Mouse (Mus musculus): Measurements from ENCODE around the gene Trpm3. TPM values are rescaled to one million over a fixed set of nuclear protein-coding genes. Genes with fewer than 3 reads are reported as not detected.

Trpm3 gene
- polyA plus RNA-seq, 1 experiment from 2014 or later = 1.7 TPM

GRCm38 (mm10) chr19:22670222-22670621 lies 531.4 kb downstream of the Trpm3 start:
- H3K4me1 ChIP-seq = no peaks in the 10 kb centered on the region
- H3K9me3 ChIP-seq = no peaks in the 10 kb centered on the region
- no peak overlapping the region for H3K4me3 ChIP-seq
- no peak overlapping the region for H3K27ac ChIP-seq
- WGBS = 83% methylated on average over 8 of the region's 8 CpGs
- no peak overlapping the region for H3K4me2 ChIP-seq
- H3K9ac ChIP-seq = no peak overlapping the region
- H3K27me3 ChIP-seq = no peaks in the 10 kb centered on the region
- H3K36me3 ChIP-seq = no peaks in the 10 kb centered on the region
- ATAC-seq (ENCODE audit: insufficient number of reproducible peaks, insufficient read depth, low FRiP score, low TSS enrichment, low read depth) = no peak

DNA sequence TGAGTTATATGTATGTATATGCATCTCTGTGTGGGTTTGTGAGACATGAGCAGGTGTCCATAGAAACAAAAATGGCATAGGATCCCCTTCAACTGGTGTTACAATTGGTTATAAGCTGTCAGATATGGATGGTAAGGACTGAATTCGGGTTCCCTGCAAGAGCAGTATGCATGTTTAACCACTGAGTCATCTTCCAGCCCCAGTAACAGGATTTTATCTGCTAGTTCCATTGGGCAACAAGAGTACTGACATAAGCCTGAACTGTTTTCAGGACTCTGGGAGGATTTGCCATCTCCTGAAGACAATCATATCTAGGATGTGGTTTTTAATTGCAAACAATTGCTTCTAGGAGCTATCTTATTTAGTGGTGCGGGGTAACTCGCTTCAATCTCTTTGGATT lies 534.0 kb downstream of the Trpm3 start:
- no peak overlapping the region for H3K27ac ChIP-seq
- no peaks in the 10 kb centered on the region for H3K9me3 ChIP-seq
- H3K4me2 ChIP-seq = no peak overlapping the region
- no peak overlapping the region for H3K4me3 ChIP-seq
- H3K4me1 ChIP-seq = no peaks in the 10 kb centered on the region
- no peak for ATAC-seq (ENCODE audit: insufficient number of reproducible peaks, insufficient read depth, low FRiP score, low TSS enrichment, low read depth)
- WGBS = 92% methylated on average over 3 of the region's 3 CpGs
- H3K9ac ChIP-seq = no peak overlapping the region
- H3K36me3 ChIP-seq = no peaks in the 10 kb centered on the region
- no peaks in the 10 kb centered on the region for H3K27me3 ChIP-seq

GRCm38 (mm10) chr19:22676206-22676605 lies 537.4 kb downstream of the Trpm3 start:
- ATAC-seq (ENCODE audit: insufficient number of reproducible peaks, insufficient read depth, low FRiP score, low TSS enrichment, low read depth) = no peak
- Histone ChIP-seq H3K27ac (no peak overlapping the region), H3K9me3 (no peaks in the 10 kb centered on the region), H3K9ac (no peak overlapping the region), H3K4me2 (no peak overlapping the region), H3K36me3 (no peaks in the 10 kb centered on the region), H3K4me1 (no peaks in the 10 kb centered on the region), H3K4me3 (no peak overlapping the region), H3K27me3 (no peaks in the 10 kb centered on the region)
- 66% methylated on average over 4 of the region's 4 CpGs for WGBS

DNA sequence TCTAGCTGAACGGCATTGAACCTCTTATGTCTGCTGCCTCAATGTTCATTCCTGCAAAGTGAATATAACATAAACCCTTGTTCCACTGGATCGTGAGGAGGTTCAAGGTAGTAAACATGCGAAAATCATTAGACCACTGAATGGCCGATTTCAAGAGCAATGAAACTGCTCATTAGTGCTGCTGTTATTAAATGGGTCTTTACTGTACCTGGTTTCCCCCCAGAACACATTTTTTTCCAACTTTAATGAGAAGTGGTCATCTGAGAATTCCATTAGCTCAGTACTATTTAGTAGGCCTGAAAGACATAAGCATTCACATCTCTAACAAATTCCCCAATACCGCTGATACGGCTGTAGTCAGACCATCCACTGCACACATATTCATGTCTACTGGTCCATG lies 543.4 kb downstream of the Trpm3 start:
- H3K27ac ChIP-seq = no peak overlapping the region
- ATAC-seq (ENCODE audit: insufficient number of reproducible peaks, insufficient read depth, low FRiP score, low TSS enrichment, low read depth) = no peak

GRCm38 (mm10) chr19:22691995-22692394 lies 553.1 kb downstream of the Trpm3 start:
- ATAC-seq (ENCODE audit: insufficient number of reproducible peaks, insufficient read depth, low FRiP score, low TSS enrichment, low read depth) = no peak
- WGBS = 67% methylated on average over 5 of the region's 5 CpGs

More for the DNA sequence above, 543.4 kb downstream of the Trpm3 start:
- Histone ChIP-seq H3K4me2 (no peak overlapping the region), H3K4me3 (no peak overlapping the region), H3K27me3 (no peaks in the 10 kb centered on the region), H3K9ac (no peak overlapping the region), H3K9me3 (no peaks in the 10 kb centered on the region), H3K4me1 (no peaks in the 10 kb centered on the region), H3K36me3 (no peaks in the 10 kb centered on the region)
- WGBS = 83% methylated on average over 6 of the region's 6 CpGs

GRCm38 (mm10) chr19:22692553-22692952 lies 553.7 kb downstream of the Trpm3 start:
- no peak for ATAC-seq (ENCODE audit: insufficient number of reproducible peaks, insufficient read depth, low FRiP score, low TSS enrichment, low read depth)
- H3K27me3 ChIP-seq = no peaks in the 10 kb centered on the region
- no peaks in the 10 kb centered on the region for H3K9me3 ChIP-seq
- 47% methylated on average over 4 of the region's 4 CpGs for WGBS
- H3K4me2 ChIP-seq = 0 out of 2 replicates have a peak overlapping the region, but pooled peaks have one; percentile 14
- no peak overlapping the region for H3K4me3 ChIP-seq
- H3K27ac ChIP-seq = 0 out of 2 replicates have a peak overlapping the region, but pooled peaks have one; percentile 5
- no peak overlapping the region for H3K9ac ChIP-seq
- H3K36me3 ChIP-seq = no peaks in the 10 kb centered on the region
- peaks cover 3% of the 10 kb centered on the region; the same call in 1 of the 2 replicates for H3K4me1 ChIP-seq

More at GRCm38 (mm10) chr19:22691995-22692394, 553.1 kb downstream of the Trpm3 start:
- peaks cover 3% of the 10 kb centered on the region; the same call in 1 of the 2 replicates for H3K4me1 ChIP-seq
- no peaks in the 10 kb centered on the region for H3K9me3 ChIP-seq
- H3K36me3 ChIP-seq = no peaks in the 10 kb centered on the region
- no peaks in the 10 kb centered on the region for H3K27me3 ChIP-seq
- H3K27ac ChIP-seq = no peak overlapping the region
- H3K4me2 ChIP-seq = no peak overlapping the region
- H3K9ac ChIP-seq = no peak overlapping the region
- no peak overlapping the region for H3K4me3 ChIP-seq

GRCm38 (mm10) chr19:22692956-22693355 lies 554.1 kb downstream of the Trpm3 start:
- Histone ChIP-seq H3K27me3 (no peaks in the 10 kb centered on the region), H3K36me3 (no peaks in the 10 kb centered on the region), H3K27ac (0 out of 2 replicates have a peak overlapping the region, but pooled peaks have one; percentile 5), H3K4me2 (no peak overlapping the region), H3K4me3 (no peak overlapping the region), H3K4me1 (peaks cover 3% of the 10 kb centered on the region; the same call in 1 of the 2 replicates), H3K9me3 (no peaks in the 10 kb centered on the region), H3K9ac (no peak overlapping the region)
- WGBS = 63% methylated on average over 5 of the region's 5 CpGs
- no peak for ATAC-seq (ENCODE audit: insufficient number of reproducible peaks, insufficient read depth, low FRiP score, low TSS enrichment, low read depth)

DNA sequence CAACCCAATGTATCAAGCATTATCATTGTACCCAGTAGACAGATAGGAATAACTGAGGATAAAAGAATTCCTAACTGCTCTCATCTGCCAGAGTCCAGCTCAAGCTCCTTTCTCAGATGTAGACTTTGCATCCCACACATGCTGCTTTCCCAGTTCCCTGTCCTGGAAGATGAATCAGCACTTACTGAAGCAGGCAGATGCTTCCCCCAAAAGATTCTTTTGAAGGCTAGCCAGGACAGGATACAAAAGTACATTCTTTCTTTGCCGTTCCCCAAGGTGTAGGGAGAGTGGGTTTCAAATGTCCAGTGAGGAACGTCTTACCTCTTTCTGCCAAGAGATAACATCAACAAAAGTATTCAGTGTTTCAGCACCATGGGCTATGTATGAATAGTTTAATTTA lies 556.6 kb downstream of the Trpm3 start:
- Histone ChIP-seq H3K9ac (no peak overlapping the region), H3K36me3 (no peaks in the 10 kb centered on the region), H3K9me3 (no peaks in the 10 kb centered on the region), H3K4me2 (no peak overlapping the region), H3K27ac (no peak overlapping the region), H3K4me3 (no peak overlapping the region), H3K4me1 (peaks cover 3% of the 10 kb centered on the region; the same call in 1 of the 2 replicates), H3K27me3 (no peaks in the 10 kb centered on the region)
- ATAC-seq (ENCODE audit: insufficient number of reproducible peaks, insufficient read depth, low FRiP score, low TSS enrichment, low read depth) = no peak
- WGBS = 23% methylated on average over 2 of the region's 2 CpGs

- Histone ChIP-seq H3K9ac (no peak overlapping the region), H3K4me1 (peaks cover 15% of the 10 kb centered on the region), H3K4me3 (no peak overlapping the region), H3K4me2 (no peak overlapping the region), H3K27ac (no peak overlapping the region), H3K36me3 (no peaks in the 10 kb centered on the region), H3K9me3 (no peaks in the 10 kb centered on the region), H3K27me3 (no peaks in the 10 kb centered on the region)
- WGBS = 89% methylated on average over 4 of the region's 4 CpGs
- no peak for ATAC-seq (ENCODE audit: insufficient number of reproducible peaks, insufficient read depth, low FRiP score, low TSS enrichment, low read depth)
Observed at GRCm38 (mm10) chr19:22698737-22699136, 559.9 kb downstream of the Trpm3 start.

DNA sequence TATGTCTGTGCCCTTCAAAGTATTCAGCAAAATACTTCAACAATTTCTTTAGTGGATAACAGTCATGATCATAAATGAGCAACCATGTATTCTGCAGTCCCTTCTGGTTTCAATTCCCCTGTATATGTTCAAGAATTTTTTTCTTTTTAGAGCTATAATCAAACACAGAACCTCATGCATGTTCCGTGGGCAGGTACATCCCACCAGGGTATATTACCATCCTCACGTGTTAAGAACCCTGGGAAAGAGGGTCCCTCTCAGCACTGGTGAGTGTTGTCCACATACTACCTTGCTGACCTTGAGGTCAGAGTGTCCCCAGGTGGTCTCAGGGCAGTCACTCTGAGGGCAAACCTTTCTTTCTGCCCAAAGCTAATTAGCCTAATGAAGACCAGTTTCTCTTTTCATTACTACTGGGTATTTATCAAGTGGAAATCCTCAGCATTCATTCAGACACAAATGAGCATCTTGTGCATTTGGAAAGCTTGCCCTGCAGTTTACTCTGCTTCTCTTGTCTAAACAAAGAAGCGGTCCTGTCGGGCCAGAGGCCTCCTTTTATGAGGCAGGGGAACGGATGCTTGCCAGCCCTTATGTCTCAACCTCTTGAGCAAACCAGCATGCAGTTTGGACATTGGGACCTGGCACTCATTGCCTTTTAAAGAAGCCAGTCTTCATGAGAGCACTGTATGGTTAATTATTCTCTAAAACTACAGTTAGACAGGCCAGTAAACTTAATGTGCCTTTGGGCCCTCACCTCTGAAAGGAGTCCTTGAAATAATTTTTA lies 562.2 kb downstream of the Trpm3 start:
- ATAC-seq (ENCODE audit: insufficient number of reproducible peaks, insufficient read depth, low FRiP score, low TSS enrichment, low read depth) = no peak
- 26% methylated on average over 5 of the region's 5 CpGs for WGBS
- Histone ChIP-seq H3K9me3 (no peaks in the 10 kb centered on the region), H3K9ac (no peak overlapping the region), H3K36me3 (no peaks in the 10 kb centered on the region), H3K27ac (no peak overlapping the region), H3K27me3 (no peaks in the 10 kb centered on the region), H3K4me2 (no peak overlapping the region), H3K4me1 (peaks cover 15% of the 10 kb centered on the region), H3K4me3 (no peak overlapping the region)

GRCm38 (mm10) chr19:22703876-22704275 lies 565.0 kb downstream of the Trpm3 start:
- Histone ChIP-seq H3K27ac (no peak overlapping the region), H3K4me3 (no peak overlapping the region), H3K9me3 (no peaks in the 10 kb centered on the region), H3K4me2 (no peak overlapping the region), H3K27me3 (no peaks in the 10 kb centered on the region), H3K4me1 (peaks cover 15% of the 10 kb centered on the region), H3K9ac (no peak overlapping the region), H3K36me3 (no peaks in the 10 kb centered on the region)
- WGBS = 66% methylated on average over 6 of the region's 6 CpGs
- no peak for ATAC-seq (ENCODE audit: insufficient number of reproducible peaks, insufficient read depth, low FRiP score, low TSS enrichment, low read depth)

DNA sequence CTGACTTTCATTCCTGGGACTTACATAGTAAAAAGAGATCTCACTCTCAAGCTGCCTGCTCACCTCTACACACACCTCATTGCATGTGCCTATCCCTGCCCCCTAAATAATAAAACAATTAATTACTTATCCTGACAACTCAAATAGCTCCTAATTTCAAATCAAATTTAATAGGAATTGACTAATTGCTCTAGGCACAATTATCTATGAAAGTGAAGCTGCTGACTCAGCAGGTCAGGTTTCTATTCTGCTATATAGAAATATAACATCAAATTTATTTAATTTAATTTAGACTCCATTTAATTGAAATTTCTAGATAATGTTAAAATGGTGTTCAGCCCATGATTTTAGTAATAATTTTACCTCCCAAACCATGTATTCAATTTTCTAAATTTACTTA lies 566.6 kb downstream of the Trpm3 start:
- no peak overlapping the region for H3K4me2 ChIP-seq
- no peak for ATAC-seq (ENCODE audit: insufficient number of reproducible peaks, insufficient read depth, low FRiP score, low TSS enrichment, low read depth)

More for the DNA sequence above, 566.6 kb downstream of the Trpm3 start:
- Histone ChIP-seq H3K9me3 (no peaks in the 10 kb centered on the region), H3K4me1 (peaks cover 15% of the 10 kb centered on the region), H3K4me3 (no peak overlapping the region), H3K27me3 (no peaks in the 10 kb centered on the region), H3K27ac (no peak overlapping the region), H3K36me3 (no peaks in the 10 kb centered on the region), H3K9ac (no peak overlapping the region)

Data from embryonic facial prominence, embryonic 13.5 days (tissue).